Mouse (Mus musculus) CH12.LX (cell line): ENCODE data around the gene Igsf8. TPM values are rescaled to one million over a fixed set of nuclear protein-coding genes. Genes with fewer than 3 reads are reported as not detected.
A peak's percentile ranks its signal among the peaks of the same experiment; 100 is the strongest.

Source experiments
- DNase-seq: peaks from one replicate; pipeline ENCODE4 v3.0.0-alpha.2; 2013; ENCODE audit errors: extremely low read depth
- H3K27ac ChIP-seq: 2 replicates; pipeline ENCODE4 v1.5.1; 2012; ENCODE audit warnings: low read depth, mild to moderate bottlenecking, control low read depth, moderate library complexity; ENCODE audit not compliant: insufficient read depth
- H3K27me3 ChIP-seq: replicated peaks from 2 replicates; pipeline ENCODE3; 2012; ENCODE audit warnings: inconsistent platforms
- H3K36me3 ChIP-seq, 2 experiments: replicated peaks in 1 of 2; 2 replicates each; pipeline versions ENCODE3 to v1.6.1; 2012; ENCODE audit warnings: inconsistent platforms in 1 of 2, low read length in 1 of 2, mild to moderate bottlenecking in 1 of 2, mixed read lengths in 1 of 2, moderate library complexity in 1 of 2; ENCODE audit not compliant: control insufficient read depth in 1 of 2, insufficient read depth in 1 of 2
- H3K4me1 ChIP-seq, 2 experiments: 2 replicates each; pipeline ENCODE4 v1.6.1; 2012; ENCODE audit warnings: inconsistent platforms in 1 of 2, moderate library complexity in 1 of 2; ENCODE audit not compliant: insufficient read depth in 2 of 2, control insufficient read depth in 1 of 2
- H3K4me2 ChIP-seq: 2 replicates; pipeline ENCODE4 v1.6.1; 2012; ENCODE audit warnings: low read depth, mild to moderate bottlenecking, control low read depth; ENCODE audit not compliant: poor library complexity, insufficient read depth, severe bottlenecking
- H3K4me3 ChIP-seq, 3 experiments: fragments of 150-350 bp in 1 of 3; sonication (generic) in 1 of 3; replicated peaks in 1 of 3; 2 replicates each; pipeline versions ENCODE3 to v1.5.1; 2011 to 2012; ENCODE audit warnings: low read depth in 2 of 3, low read length in 2 of 3, mild to moderate bottlenecking in 2 of 3, moderate library complexity in 2 of 3, control low read depth in 1 of 3, improper control_type of control experiment in 1 of 3, inconsistent platforms in 1 of 3, mixed read lengths in 1 of 3; ENCODE audit not compliant: poor library complexity in 1 of 3
- H3K79me2 ChIP-seq: replicated peaks from 2 replicates; pipeline ENCODE4 v1.6.1; 2012; ENCODE audit warnings: mild to moderate bottlenecking, moderate library complexity; ENCODE audit not compliant: control insufficient read depth, poor library complexity, insufficient read depth, severe bottlenecking; ENCODE audit errors: extremely low read depth
- H3K9ac ChIP-seq: 2 replicates; pipeline ENCODE4 v1.6.1; 2012; ENCODE audit warnings: low read depth, mild to moderate bottlenecking, control low read depth, moderate library complexity; ENCODE audit not compliant: insufficient read depth
- H3K9me3 ChIP-seq: replicated peaks from 2 replicates; pipeline ENCODE3; 2012; ENCODE audit warnings: low read length, inconsistent platforms, mixed read lengths
- BHLHE40 ChIP-seq: IDR thresholded peaks from 2 replicates; pipeline ENCODE4 v1.6.1; 2011; ENCODE audit warnings: mild to moderate bottlenecking, low read depth, low read length, improper control_type of control experiment
- CHD2 ChIP-seq: IDR thresholded peaks from 2 replicates; pipeline ENCODE4 v1.6.1; 2011; ENCODE audit warnings: low read length, improper control_type of control experiment
- CTCF ChIP-seq, 2 experiments: IDR thresholded peaks in 1 of 2; conservative IDR thresholded peaks in 1 of 2; 2 replicates each; pipeline ENCODE4 v1.5.1; 2011 to 2012; ENCODE audit warnings: low read depth in 2 of 2, low read length in 2 of 2, improper control_type of control experiment in 1 of 2, inconsistent platforms in 1 of 2, mild to moderate bottlenecking in 1 of 2, moderate library complexity in 1 of 2
- E2F4 ChIP-seq: IDR thresholded peaks from 2 replicates; pipeline ENCODE4 v1.6.1; 2011; ENCODE audit warnings: low read depth, low read length, improper control_type of control experiment; ENCODE audit not compliant: insufficient replicate concordance
- ETS1 ChIP-seq: conservative IDR thresholded peaks from 2 replicates; pipeline ENCODE4 v1.6.1; 2012; ENCODE audit warnings: low read depth, mild to moderate bottlenecking, inconsistent platforms, low read length, improper control_type of control experiment, moderate library complexity
- KAT2A ChIP-seq: IDR thresholded peaks from 2 replicates; pipeline ENCODE4 v1.6.1; 2012; ENCODE audit warnings: low read length, improper control_type of control experiment, inconsistent platforms; ENCODE audit not compliant: insufficient replicate concordance
- MAFK ChIP-seq: IDR thresholded peaks from 2 replicates; pipeline ENCODE4 v1.6.1; 2011; ENCODE audit warnings: low read length, improper control_type of control experiment; ENCODE audit not compliant: insufficient replicate concordance
- MEF2A ChIP-seq: IDR thresholded peaks from 2 replicates; pipeline ENCODE4 v1.6.1; 2014; ENCODE audit warnings: low read depth, mild to moderate bottlenecking, inconsistent platforms, low read length, improper control_type of control experiment, borderline replicate concordance
- NELFE ChIP-seq: IDR thresholded peaks from 2 replicates; pipeline ENCODE4 v1.6.1; 2011; ENCODE audit warnings: low read depth, low read length, improper control_type of control experiment
- NRF1 ChIP-seq: IDR thresholded peaks from 2 replicates; pipeline ENCODE4 v1.6.1; 2014; ENCODE audit warnings: low read depth, mild to moderate bottlenecking, inconsistent platforms, low read length, improper control_type of control experiment, moderate library complexity
- PAX5 ChIP-seq: IDR thresholded peaks from 2 replicates; pipeline ENCODE4 v1.6.1; 2012; ENCODE audit warnings: low read length, inconsistent platforms, mixed read lengths
- POLR2A ChIP-seq: IDR thresholded peaks from 2 replicates; pipeline ENCODE4 v1.6.1; 2011; ENCODE audit warnings: low read depth, mild to moderate bottlenecking, improper control_type of control experiment, low read length
- POLR2AphosphoS2 ChIP-seq: IDR thresholded peaks from 2 replicates; pipeline ENCODE4 v1.6.1; 2011; ENCODE audit warnings: low read depth, low read length, improper control_type of control experiment
- SIN3A ChIP-seq: IDR thresholded peaks from 2 replicates; pipeline ENCODE4 v1.6.1; 2012; ENCODE audit warnings: low read length, improper control_type of control experiment, inconsistent platforms
- TCF12 ChIP-seq: IDR thresholded peaks from 2 replicates; pipeline ENCODE4 v1.6.1; 2014; ENCODE audit warnings: low read depth, mild to moderate bottlenecking, inconsistent platforms, low read length, improper control_type of control experiment
- USF1 ChIP-seq: IDR thresholded peaks from 2 replicates; pipeline ENCODE4 v1.6.1; 2014; ENCODE audit warnings: low read depth, mild to moderate bottlenecking, inconsistent platforms, low read length, improper control_type of control experiment
- USF2 ChIP-seq: conservative IDR thresholded peaks from 2 replicates; pipeline ENCODE4 v1.6.1; 2011; ENCODE audit warnings: low read depth, low read length, improper control_type of control experiment
- ZMIZ1 ChIP-seq: IDR thresholded peaks from 2 replicates; pipeline ENCODE4 v1.6.1; 2012; ENCODE audit warnings: low read depth, mild to moderate bottlenecking, inconsistent platforms, low read length, improper control_type of control experiment
- dilution Hi-C: fragments of 300-500 bp; cut with MboI; formaldehyde crosslinking; loops from 2 replicates; pipeline ENCODE4 v1.14.3; 2020; ENCODE audit warnings: low sequenced_read_pairs; ENCODE audit not compliant: extremely low pct_unique_long_range_greater_than_20kb, extremely low pct_ligation_motif_present
- in situ Hi-C: fragments of 300-500 bp; cut with MboI; formaldehyde crosslinking; loops from 3 replicates; pipeline ENCODE4 v1.14.3; 2019; ENCODE audit warnings: low sequenced_read_pairs, low pct_ligation_motif_present, low pct_unique_long_range_greater_than_20kb, mixed read lengths
- polyA plus RNA-seq: library from polyadenylated mRNA; unstranded; fragments of >175 nt; gene quantifications from 2 replicates; pipeline ENCODE4 v1.2.1, GENCODE M21; 2012; ENCODE audit warnings: low read depth; ENCODE audit not compliant: insufficient read length
- total RNA-seq, 2 experiments: library from RNA; depleted of rRNA; stranded (reverse); fragments of 300-350 nt in 1 of 2; fragments of >200 nt in 1 of 2; gene quantifications; 2 replicates each; pipeline ENCODE4 v1.2.3; 2012 to 2014

Gene Igsf8
- total and polyA plus RNA-seq, 3 experiments = 7.4 to 37.0 (median 25.9) TPM

GRCm38 (mm10) chr1:172311921-172312767 lies 50.7 kb downstream of the Igsf8 start:
- in situ Hi-C loops (loop anchor here (5.0 to 25.0 kb wide), 3 partner anchors 165 to 500 kb away; partner anchors contain the start of genes Dcaf8 and Vangl2), dilution Hi-C loops (no loop called here)
- Histone ChIP-seq H3K79me2 (no peaks in the 10 kb centered on the region), H3K27ac (peak overlapping the region; percentile 37), H3K4me2 (peak overlapping the region; percentile 90), H3K9me3 (no peaks in the 10 kb centered on the region), H3K27me3 (no peaks in the 10 kb centered on the region), H3K4me3 (peak overlapping the region; percentile 69 to 85 (median 70)), H3K4me1 (peaks cover 11 to 73% of the 10 kb centered on the region in 2 experiments; a peak in 3 of 4 replicates), H3K9ac (peak overlapping the region; percentile 60), H3K36me3 (peaks cover 0 to 12% of the 10 kb centered on the region in 2 experiments)
- TF ChIP-seq PAX5 (no peak), NRF1 (peak; percentile 54), POLR2AphosphoS2 (no peak), SIN3A (peak; percentile 56; the same call in 1 of the 2 replicates), POLR2A (peak; percentile 63), ETS1 (no peak; the same call in 1 of the 2 replicates), KAT2A (no peak), USF2 (no peak), NELFE (peak; percentile 45; the same call in 1 of the 2 replicates), ZMIZ1 (peak; percentile 63; the same call in 1 of the 2 replicates), TCF12 (peak; percentile 40), MEF2A (no peak), E2F4 (no peak), CHD2 (no peak)
- peak; percentile 83 for DNase-seq

GRCm38 (mm10) chr1:172312768-172313561 lies 51.5 kb downstream of the Igsf8 start:
- Histone ChIP-seq H3K9me3 (no peaks in the 10 kb centered on the region), H3K4me2 (peak overlapping the region; percentile 76), H3K79me2 (no peaks in the 10 kb centered on the region), H3K27me3 (no peaks in the 10 kb centered on the region), H3K36me3 (peaks cover 7 to 20% of the 10 kb centered on the region in 2 experiments), H3K4me1 (peaks cover 5 to 65% of the 10 kb centered on the region in 2 experiments; a peak in 3 of 4 replicates), H3K27ac (no peak overlapping the region), H3K9ac (peak overlapping the region; percentile 55), H3K4me3 (peak overlapping the region; percentile 66 to 85 (median 69))
- in situ Hi-C loops (loop anchor here (5.0 to 25.0 kb wide), 3 partner anchors 166 to 501 kb away; partner anchors contain the start of genes Dcaf8 and Vangl2), dilution Hi-C loops (no loop called here)
- peak; percentile 25 for DNase-seq
- TF ChIP-seq BHLHE40 (peak; percentile 44; the same call in 1 of the 2 replicates), USF1 (no peak), CTCF (conservative IDR thresholded peaks at IDR 0.05 in 1 of 2, IDR thresholded peaks at IDR 0.05 in 1 of 2; ENCODE audit: low read depth in 2 of 2, low read length in 2 of 2) (no peak), CHD2 (no peak), MAFK (no peak)
